In the genomic region with DNA sequence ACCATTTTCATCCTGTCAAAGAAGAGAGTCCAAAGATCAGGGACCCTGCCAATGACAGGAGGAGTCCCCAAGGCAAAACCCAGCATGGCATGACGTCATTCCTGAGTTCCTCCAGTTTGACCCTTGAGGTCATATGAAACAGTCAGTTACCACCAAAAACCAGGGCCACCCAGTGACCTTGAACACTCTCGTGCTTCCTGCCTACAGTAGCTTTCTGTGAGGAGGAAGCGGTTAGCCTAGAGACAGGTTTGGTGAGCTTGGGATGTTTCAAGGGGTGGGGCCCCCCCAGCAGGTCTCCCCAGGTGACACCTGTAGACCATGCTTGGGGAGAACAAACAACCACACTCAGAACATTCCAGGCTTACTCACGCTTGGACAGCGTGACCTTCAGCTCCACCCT, we compare ENCODE assay signal across 14 mouse cellular contexts. TPM values are rescaled to one million over a fixed set of nuclear protein-coding genes. Genes with fewer than 3 reads are reported as not detected.
A peak's percentile ranks its signal among the peaks of the same experiment; 100 is the strongest.
DNase-seq lines count a peak whose midpoint lies in the region; ATAC-seq and TF ChIP-seq lines count a peak whose summit lies in the region.
"Had no signal": no experiment of that assay in that cellular context is flagged by ENCODE, and none has a peak within 500 bp of the region (broad histone marks: within the 10 kb centered on the region; RNA-seq: fewer than 3 reads in every experiment).

No protein-coding gene starts in this region.

- no peak overlapping the region for H3K4me3 ChIP-seq in liver, postnatal 0 days (ENCODE audit: low read depth, low read length)
- H3K4me3 ChIP-seq in liver, embryonic 11.5 days (ENCODE audit: low read depth, low read length): no peak overlapping the region
- no peak overlapping the region for H3K4me3 ChIP-seq in thymus, adult 2 months (ENCODE audit: control insufficient read depth, insufficient read depth, low read length)
- no peak overlapping the region for H3K4me3 ChIP-seq in midbrain, embryonic 15.5 days
- H3K4me3 ChIP-seq: heart, embryonic 15.5 days; limb, embryonic 12.5 days had no signal

- H3K27me3 ChIP-seq in liver, postnatal 0 days (ENCODE audit: insufficient read depth, low read length): no peaks in the 10 kb centered on the region
- H3K27me3 ChIP-seq in liver, embryonic 11.5 days (replicated peaks; ENCODE audit: control insufficient read depth, insufficient read depth, low read length): no peaks in the 10 kb centered on the region
- no peaks in the 10 kb centered on the region for H3K27me3 ChIP-seq in thymus, adult 2 months (ENCODE audit: control insufficient read depth, insufficient read depth, low read length)
- no peaks in the 10 kb centered on the region for H3K27me3 ChIP-seq in midbrain, embryonic 15.5 days (replicated peaks)
- H3K27me3 ChIP-seq: heart, embryonic 15.5 days; limb, embryonic 12.5 days had no signal

- 55% methylated on average over 5 of the region's 5 CpGs for WGBS in liver, postnatal 0 days (ENCODE audit: insufficient replicate concordance)
- 69% methylated on average over 5 of the region's 5 CpGs for WGBS in liver, embryonic 11.5 days
- 11% methylated on average over 5 of the region's 5 CpGs for WGBS in thymus, adult 2 months
- WGBS in midbrain, embryonic 15.5 days: 82% methylated on average over 5 of the region's 5 CpGs

- 0 out of 2 replicates have a peak, but pooled peaks cover 2% of the 10 kb centered on the region for H3K36me3 ChIP-seq in liver, postnatal 0 days (replicated peaks; ENCODE audit: insufficient read depth, low read length)
- no peaks in the 10 kb centered on the region for H3K36me3 ChIP-seq in liver, embryonic 11.5 days (ENCODE audit: control insufficient read depth, insufficient read depth, low read length)
- H3K36me3 ChIP-seq in thymus, adult 2 months (ENCODE audit: control insufficient read depth, insufficient read depth, low read length): no peaks in the 10 kb centered on the region
- H3K36me3 ChIP-seq in midbrain, embryonic 15.5 days (replicated peaks): no peaks in the 10 kb centered on the region
- H3K36me3 ChIP-seq: heart, embryonic 15.5 days; limb, embryonic 12.5 days had no signal

- H3K27ac ChIP-seq in liver, postnatal 0 days (ENCODE audit: low read depth): 0 out of 2 replicates have a peak overlapping the region, but pooled peaks have one; percentile 30
- no peak overlapping the region for H3K27ac ChIP-seq in liver, embryonic 11.5 days (ENCODE audit: low read depth, low read length)
- peak overlapping the region; percentile 81 for H3K27ac ChIP-seq in thymus, adult 2 months (ENCODE audit: control insufficient read depth, insufficient read depth, low read length)
- H3K27ac ChIP-seq in midbrain, embryonic 15.5 days: no peak overlapping the region
- H3K27ac ChIP-seq: heart, embryonic 15.5 days; limb, embryonic 12.5 days had no signal

- H3K4me1 ChIP-seq in liver, postnatal 0 days (ENCODE audit: insufficient read depth): peaks cover 57% of the 10 kb centered on the region
- H3K4me1 ChIP-seq in liver, embryonic 11.5 days (replicated peaks; ENCODE audit: control insufficient read depth, insufficient read depth, low read length): peaks cover 28% of the 10 kb centered on the region
- peaks cover 77% of the 10 kb centered on the region for H3K4me1 ChIP-seq in thymus, adult 2 months (replicated peaks; ENCODE audit: control insufficient read depth, insufficient read depth, low read length)
- peaks cover 43% of the 10 kb centered on the region for H3K4me1 ChIP-seq in midbrain, embryonic 15.5 days

- 0 out of 2 replicates have a peak, but pooled peaks have one; percentile 13 for TF ChIP-seq EP300 in liver, postnatal 0 days (IDR thresholded peaks at IDR 0.05; ENCODE audit: low read depth)

- TF ChIP-seq CTCF in liver, postnatal 0 days (IDR thresholded peaks at IDR 0.05; ENCODE audit: low read depth): no peak
- no peak for TF ChIP-seq CTCF in thymus, adult 2 months (IDR thresholded peaks at IDR 0.05; ENCODE audit: borderline replicate concordance, control insufficient read depth, extremely low read depth, insufficient read depth, low read length, poor library complexity)

- TF ChIP-seq POLR2A in thymus, adult 2 months (IDR thresholded peaks at IDR 0.05; ENCODE audit: control insufficient read depth, extremely low read depth, insufficient read depth, low read length, poor library complexity): no peak

- peak; percentile 56 for ATAC-seq in liver, postnatal 0 days
- ATAC-seq in liver, embryonic 11.5 days (replicated peaks; ENCODE audit: low FRiP score): no peak
- ATAC-seq in midbrain, embryonic 15.5 days (replicated peaks): no peak

- no peaks in the 10 kb centered on the region for H3K9me3 ChIP-seq in liver, postnatal 0 days (ENCODE audit: low read length)
- no peaks in the 10 kb centered on the region for H3K9me3 ChIP-seq in liver, embryonic 11.5 days (ENCODE audit: control insufficient read depth, low read length)
- no peaks in the 10 kb centered on the region for H3K9me3 ChIP-seq in midbrain, embryonic 15.5 days
- H3K9me3 ChIP-seq: heart, embryonic 15.5 days; limb, embryonic 12.5 days had no signal

- H3K9ac ChIP-seq in liver, postnatal 0 days (replicated peaks): no peak overlapping the region
- H3K9ac ChIP-seq in liver, embryonic 11.5 days (ENCODE audit: low read depth, low read length): no peak overlapping the region
- H3K9ac ChIP-seq in midbrain, embryonic 15.5 days: no peak overlapping the region
- H3K9ac ChIP-seq: heart, embryonic 15.5 days; limb, embryonic 12.5 days had no signal

- DNase-seq in liver, postnatal 0 days: no peak
- no peak for DNase-seq in liver, embryonic 11.5 days (ENCODE audit: low spot score)
- peak; percentile 67 to 70 for DNase-seq in CD8-positive naive resting alpha-beta T cell, adult 2 months (ENCODE audit: low read depth in 2 of 2, low spot score in 2 of 2)
- peak; percentile 84 for DNase-seq in induced T-regulatory cell, adult 2 months (ENCODE audit: low read depth)
- DNase-seq in thymus, adult 2 months: peak; percentile 67
- no peak for DNase-seq in adrenal gland, adult 18-20 months (ENCODE audit: low spot score in 2 of 2)
- DNase-seq in testis, postnatal 14 days (ENCODE audit: low spot score): no peak
- DNase-seq: embryo, embryonic 11 days had no signal

- no peak overlapping the region for H3K4me2 ChIP-seq in liver, postnatal 0 days (ENCODE audit: low read depth, low read length)
- no peak overlapping the region for H3K4me2 ChIP-seq in liver, embryonic 11.5 days
- H3K4me2 ChIP-seq in midbrain, embryonic 15.5 days: no peak overlapping the region
- H3K4me2 ChIP-seq: heart, embryonic 15.5 days; limb, embryonic 12.5 days had no signal

RNA-seq across cellular contexts. Expression of gene Abcg1, which starts 20.1 kb away (rescaled TPM):
- 8.9 and 9.4 TPM in 2 replicates for polyA plus RNA-seq in liver, postnatal 0 days (2015; fragmentation: Nextera tagmentation; extraction: Ambion mirVana)
- 6.5 and 6.7 TPM in 2 replicates for polyA plus RNA-seq in liver, embryonic 11.5 days (2014; fragmentation: Nextera tagmentation; extraction: Ambion mirVana)
- polyA plus RNA-seq in thymus, adult 2 months (2012; rRNA removed): 103 and 107 TPM in 2 replicates
- polyA plus RNA-seq in midbrain, embryonic 15.5 days (2015; fragmentation: Nextera tagmentation; extraction: Ambion mirVana): 22.6 and 23.8 TPM in 2 replicates
- 10 to 100 TPM in 1 of 2 experiments, 1 to 10 TPM in 1; 10.0 to 16.6 TPM for total RNA-seq in adrenal gland, adult 18-20 months (2021)

RNA-seq across cellular contexts. Expression of gene Tff3, which starts 51.9 kb away (rescaled TPM):
- 932 and 1,034 TPM in 2 replicates for polyA plus RNA-seq in liver, postnatal 0 days (2015; fragmentation: Nextera tagmentation; extraction: Ambion mirVana)
- polyA plus RNA-seq in liver, embryonic 11.5 days (2014; fragmentation: Nextera tagmentation; extraction: Ambion mirVana): 2.1 and 2.5 TPM in 2 replicates
- polyA plus RNA-seq in thymus, adult 2 months (2012; rRNA removed): 10.1 and 10.4 TPM in 2 replicates
- 0.40 and 1.4 TPM in 2 replicates for polyA plus RNA-seq in midbrain, embryonic 15.5 days (2015; fragmentation: Nextera tagmentation; extraction: Ambion mirVana)
- total RNA-seq in adrenal gland, adult 18-20 months (2021): not detected
- total RNA-seq: gastrocnemius, adult 18-20 months; layer of hippocampus, adult 8-10 months; MEL had no signal
- polyA plus RNA-seq: heart, embryonic 15.5 days; limb, embryonic 12.5 days had no signal

Comparison
In these comparisons a context has a peak if more than half of its experiments do, and no peak if none do; other contexts are left out.
1. H3K27ac ChIP-seq: peak in liver, postnatal 0 days (single experiment) and thymus, adult 2 months (single experiment); none in liver, embryonic 11.5 days (single experiment) and midbrain, embryonic 15.5 days (single experiment).
2. RNA of gene Tff3, which starts 51.9 kb away (polyA plus RNA-seq): 932 to 1,034 TPM in liver, postnatal 0 days; 10.1 to 10.4 TPM in thymus, adult 2 months, 2.1 to 2.5 TPM in liver, embryonic 11.5 days and 0.40 to 1.4 TPM in midbrain, embryonic 15.5 days; every median in the first group is over 10 times any median in the second.
3. DNase-seq: peak in CD8-positive naive resting alpha-beta T cell, adult 2 months (2 of 2), induced T-regulatory cell, adult 2 months (single experiment) and thymus, adult 2 months (single experiment); none in liver, postnatal 0 days (single experiment), liver, embryonic 11.5 days (single experiment), adrenal gland, adult 18-20 months (0 of 2) and testis, postnatal 14 days (single experiment).